Mouse (Mus musculus) intestine, embryonic 14.5 days (tissue): ENCODE data around the gene Foxo6. TPM values are rescaled to one million over a fixed set of nuclear protein-coding genes. Genes with fewer than 3 reads are reported as not detected.

Experiments
- ATAC-seq: fragments of 200-750 bp; cut with Nextera tagmentation; replicated peaks from 2 replicates; pipeline ENCODE4 v1.8.0; 2017; ENCODE audit warnings: low read depth, moderate number of reproducible peaks, moderate TSS enrichment, moderate library complexity; ENCODE audit not compliant: low FRiP score, low TSS enrichment
- DNase-seq: peaks from one replicate; pipeline ENCODE4 v3.0.0-alpha.2; 2018; ENCODE audit warnings: low spot score
- H3K27ac ChIP-seq: fragments of 300-500 bp; sonication (generic); 2 replicates; pipeline ENCODE4 v1.5.1; 2014; ENCODE audit warnings: low read depth, mild to moderate bottlenecking, control low read depth
- H3K27me3 ChIP-seq: fragments of 300-500 bp; sonication (generic); replicated peaks from 2 replicates; pipeline ENCODE4 v1.6.1; 2014; ENCODE audit warnings: low read length, control low read depth; ENCODE audit not compliant: control insufficient read depth, insufficient read depth
- H3K36me3 ChIP-seq: fragments of 300-500 bp; sonication (generic); 2 replicates; pipeline ENCODE4 v1.6.1; 2014; ENCODE audit warnings: low read length, control low read depth; ENCODE audit not compliant: control insufficient read depth, insufficient read depth
- H3K4me1 ChIP-seq: fragments of 300-500 bp; sonication (generic); replicated peaks from 2 replicates; pipeline ENCODE4 v1.6.1; 2014; ENCODE audit warnings: low read length, control low read depth, mixed read lengths; ENCODE audit not compliant: control insufficient read depth, insufficient read depth
- H3K4me2 ChIP-seq: fragments of 300-500 bp; sonication (generic); 2 replicates; pipeline ENCODE4 v1.6.1; 2014; ENCODE audit warnings: low read length
- H3K4me3 ChIP-seq: fragments of 300-500 bp; sonication (generic); 2 replicates; pipeline ENCODE4 v1.5.1; 2014; ENCODE audit warnings: low read depth, low read length, control low read depth, mixed read lengths
- H3K9ac ChIP-seq: fragments of 300-500 bp; sonication (generic); 2 replicates; pipeline ENCODE4 v1.6.1; 2014; ENCODE audit warnings: mild to moderate bottlenecking, low read length
- H3K9me3 ChIP-seq: fragments of 300-500 bp; sonication (generic); 2 replicates; pipeline ENCODE4 v1.6.1; 2016; ENCODE audit warnings: low read length, control low read depth; ENCODE audit not compliant: control insufficient read depth
- WGBS: fragments of 180-500 bp; shearing (Covaris S2); extraction: QIAGEN DNeasy Blood & Tissue Kit; methylation state at CpG from one replicate; pipeline ENCODE4 v1.1.7; 2014; 5-methylcytosine and 5-hydroxymethylcytosine counted together
- polyA plus RNA-seq: library from polyadenylated mRNA; unstranded; fragments of >200 nt; fragmentation: Nextera tagmentation; extraction: Ambion mirVana; gene quantifications from 2 replicates; pipeline ENCODE4 v1.2.1, GENCODE M21; 2014

The Foxo6 gene
- polyA plus RNA-seq = 0.39 and 0.50 TPM in 2 replicates

DNA sequence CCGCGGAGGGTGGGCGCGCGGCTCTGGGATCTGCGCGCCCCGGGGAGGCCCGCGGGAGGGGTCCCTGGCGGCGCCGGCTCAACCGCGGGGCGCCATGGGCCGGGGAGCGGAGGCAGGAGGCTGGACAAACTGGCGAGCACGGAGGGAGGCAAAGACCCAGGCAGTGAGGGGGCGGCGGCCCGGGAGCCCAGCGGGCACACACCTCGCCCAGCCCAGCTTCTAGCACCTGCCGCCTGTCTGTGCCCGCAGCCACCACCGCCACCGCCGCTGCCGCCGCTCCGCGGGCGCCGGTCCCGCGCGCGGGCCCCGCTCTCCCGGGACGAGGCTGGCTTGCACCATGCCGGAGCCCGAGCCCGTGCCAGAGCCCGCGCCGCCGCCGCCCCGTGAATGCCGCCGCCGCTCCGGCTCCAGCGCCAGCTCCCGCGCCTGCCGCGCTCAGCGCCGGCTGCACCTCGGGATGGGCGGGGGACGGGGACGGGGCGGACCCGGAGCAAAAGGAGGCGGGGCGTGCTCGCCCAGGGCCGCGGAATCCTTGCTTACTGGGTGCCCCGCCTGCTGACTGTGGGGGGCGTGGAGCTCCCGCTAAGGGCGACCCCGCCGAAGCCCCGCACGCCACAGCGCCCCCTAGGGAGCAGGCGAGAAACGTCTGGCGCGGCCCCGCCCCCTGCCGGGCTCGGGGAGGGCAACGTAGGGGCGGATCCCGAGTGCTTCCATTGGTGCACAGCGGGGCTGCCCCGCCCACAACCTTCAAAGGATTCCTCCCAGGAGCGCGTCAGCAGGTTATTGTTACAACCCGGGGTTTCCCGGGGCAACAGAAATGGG, at the start of gene Foxo6:
TSS of gene Foxo6 (minus strand) at position 60 of the 822 bp plus-strand sequence.
- peaks cover 36% of the 10 kb centered on the region for H3K27me3 ChIP-seq
- WGBS = 0% methylated on average over 61 of the region's 99 CpGs
- ATAC-seq (peak; percentile 93), DNase-seq (peak; percentile 99)
- no peaks in the 10 kb centered on the region for H3K36me3 ChIP-seq
- peak within 1 kb of the TSS; percentile 99 for H3K4me2 ChIP-seq
- no peaks in the 10 kb centered on the region for H3K9me3 ChIP-seq
- no peak within 1 kb of the TSS for H3K27ac ChIP-seq
- peak within 1 kb of the TSS; percentile 52 for H3K9ac ChIP-seq
- H3K4me1 ChIP-seq = peaks cover 18% of the 10 kb centered on the region
- peak within 1 kb of the TSS; percentile 52 for H3K4me3 ChIP-seq

DNA sequence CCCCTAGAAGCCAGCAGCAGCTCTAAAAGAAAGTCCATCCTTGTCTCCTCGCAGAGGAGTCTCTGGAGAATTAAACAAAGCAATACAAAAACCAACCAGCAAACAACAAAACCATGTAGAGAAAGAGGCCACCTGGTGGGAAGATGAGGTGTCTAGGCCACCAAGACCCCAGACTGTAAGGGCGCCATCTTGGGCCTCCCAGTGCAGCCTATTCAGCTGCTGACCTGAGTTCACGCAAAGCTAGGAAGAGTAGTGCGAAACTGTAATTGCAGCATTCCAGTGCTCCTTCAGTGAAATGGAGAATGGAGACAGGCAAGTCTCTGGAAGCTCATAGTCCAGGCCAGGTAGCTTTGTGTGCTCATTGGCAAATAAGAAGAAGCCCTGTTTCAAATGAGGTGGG, 47.2 kb upstream of the Foxo6 start:
- WGBS = 90% methylated on average over 4 of the region's 4 CpGs

GRCm38 (mm10) chr4:120332934-120333421, 45.8 kb upstream of the Foxo6 start:
- Histone ChIP-seq H3K9ac (no peak overlapping the region), H3K4me3 (no peak overlapping the region), H3K9me3 (no peaks in the 10 kb centered on the region), H3K27ac (no peak overlapping the region), H3K36me3 (no peaks in the 10 kb centered on the region), H3K27me3 (no peaks in the 10 kb centered on the region), H3K4me2 (no peak overlapping the region), H3K4me1 (no peaks in the 10 kb centered on the region)
- ATAC-seq (no peak), DNase-seq (peak; percentile 32)
- 31% methylated on average over 11 of the region's 11 CpGs for WGBS

More for the DNA sequence above, 47.2 kb upstream of the Foxo6 start:
- Histone ChIP-seq H3K9ac (no peak overlapping the region), H3K27ac (no peak overlapping the region), H3K4me3 (no peak overlapping the region), H3K4me2 (no peak overlapping the region), H3K27me3 (no peaks in the 10 kb centered on the region), H3K9me3 (no peaks in the 10 kb centered on the region), H3K36me3 (no peaks in the 10 kb centered on the region), H3K4me1 (no peaks in the 10 kb centered on the region)
- ATAC-seq = no peak
- peak; percentile 13 for DNase-seq

DNA sequence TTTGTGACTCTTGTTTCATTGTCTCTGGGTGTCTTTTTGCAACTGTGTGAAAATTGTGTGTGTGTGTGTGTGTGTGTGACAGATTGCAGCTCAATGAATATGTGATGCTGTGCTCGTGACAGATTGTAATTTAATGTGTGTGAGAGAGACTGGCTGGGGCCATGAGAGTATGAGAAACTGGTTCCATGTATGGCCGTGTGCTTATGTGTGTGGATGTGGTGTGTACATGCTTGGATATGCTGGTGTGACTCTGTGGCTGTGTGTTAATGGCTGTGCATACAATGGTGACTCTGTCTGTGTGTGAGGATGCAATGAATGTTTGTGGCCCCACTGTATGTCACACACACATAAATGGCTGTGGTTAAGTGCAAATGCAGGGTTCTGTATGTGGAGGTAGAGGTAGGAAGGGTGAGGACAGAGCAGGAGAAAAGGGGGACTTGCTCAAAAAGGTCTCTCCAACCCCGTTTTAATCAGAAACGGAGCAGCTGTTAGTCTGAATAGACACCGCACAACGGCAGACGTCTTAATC, 45.3 kb upstream of the Foxo6 start:
- ATAC-seq = no peak
- Histone ChIP-seq H3K4me2 (no peak overlapping the region), H3K4me3 (no peak overlapping the region), H3K36me3 (no peaks in the 10 kb centered on the region), H3K27me3 (no peaks in the 10 kb centered on the region), H3K9me3 (no peaks in the 10 kb centered on the region), H3K27ac (no peak overlapping the region), H3K9ac (no peak overlapping the region), H3K4me1 (no peaks in the 10 kb centered on the region)
- WGBS = 50% methylated on average over 7 of the region's 7 CpGs
- DNase-seq = peak; percentile 32

DNA sequence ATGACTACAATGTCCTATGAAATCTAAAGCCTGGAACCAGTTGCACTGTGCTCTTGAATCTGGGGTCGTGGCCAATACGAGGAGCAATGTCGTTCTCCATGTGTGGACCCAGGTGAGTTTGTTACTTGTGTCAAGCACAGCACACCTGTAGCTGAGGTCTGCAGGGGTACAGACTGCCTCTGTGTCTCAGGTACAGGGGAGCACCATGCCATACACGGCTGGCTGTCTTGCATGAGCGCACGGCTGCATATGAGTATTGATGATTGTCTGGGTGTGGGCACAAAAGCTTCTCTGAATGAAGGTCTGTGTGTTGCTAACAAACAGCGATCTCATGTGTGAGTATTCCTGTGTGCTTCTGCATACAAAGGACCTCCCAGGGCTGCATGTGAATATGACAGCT, 44.8 kb upstream of the Foxo6 start:
- 85% methylated on average over 7 of the region's 7 CpGs for WGBS
- ATAC-seq = no peak
- H3K9me3 ChIP-seq = no peaks in the 10 kb centered on the region
- no peak overlapping the region for H3K9ac ChIP-seq
- no peak overlapping the region for H3K27ac ChIP-seq
- H3K27me3 ChIP-seq = no peaks in the 10 kb centered on the region
- H3K36me3 ChIP-seq = no peaks in the 10 kb centered on the region
- no peak overlapping the region for H3K4me2 ChIP-seq
- peak; percentile 42 for DNase-seq
- H3K4me1 ChIP-seq = no peaks in the 10 kb centered on the region
- H3K4me3 ChIP-seq = no peak overlapping the region

DNA sequence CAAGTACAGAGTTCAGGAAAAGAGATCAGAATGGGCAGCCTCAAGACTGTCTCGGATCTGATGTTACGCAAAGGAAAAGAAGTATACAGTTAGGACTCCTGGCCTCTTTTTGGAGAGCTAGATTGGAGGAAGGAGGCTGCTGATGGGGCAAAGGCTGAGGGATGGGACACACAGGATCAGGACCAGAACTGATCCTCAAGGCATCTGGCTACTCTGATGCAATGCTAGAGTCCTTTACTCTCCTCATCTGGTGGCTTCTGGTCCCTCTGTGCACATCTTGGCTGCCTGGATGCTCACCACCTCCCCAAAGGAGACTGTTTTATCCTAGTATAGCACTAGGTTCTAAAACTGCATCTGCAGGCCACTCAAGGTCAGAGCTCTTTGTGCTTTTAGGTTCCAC, 44.4 kb upstream of the Foxo6 start:
- H3K27me3 ChIP-seq = no peaks in the 10 kb centered on the region
- no peak overlapping the region for H3K4me2 ChIP-seq
- DNase-seq = peak; percentile 12
- no peaks in the 10 kb centered on the region for H3K9me3 ChIP-seq
- ATAC-seq = no peak
- H3K4me1 ChIP-seq = no peaks in the 10 kb centered on the region
- no peaks in the 10 kb centered on the region for H3K36me3 ChIP-seq
- no peak overlapping the region for H3K4me3 ChIP-seq
- WGBS = 87% methylated on average over 2 of the region's 2 CpGs
- no peak overlapping the region for H3K9ac ChIP-seq
- H3K27ac ChIP-seq = no peak overlapping the region

- Histone ChIP-seq H3K4me1 (no peaks in the 10 kb centered on the region), H3K9me3 (no peaks in the 10 kb centered on the region), H3K9ac (no peak overlapping the region), H3K4me3 (no peak overlapping the region), H3K4me2 (no peak overlapping the region), H3K36me3 (no peaks in the 10 kb centered on the region), H3K27me3 (no peaks in the 10 kb centered on the region), H3K27ac (no peak overlapping the region)
- DNase-seq (no peak), ATAC-seq (no peak)
- WGBS = 67% methylated on average over 4 of the region's 4 CpGs
Observed at GRCm38 (mm10) chr4:120325748-120326147, 38.6 kb upstream of the Foxo6 start.

DNA sequence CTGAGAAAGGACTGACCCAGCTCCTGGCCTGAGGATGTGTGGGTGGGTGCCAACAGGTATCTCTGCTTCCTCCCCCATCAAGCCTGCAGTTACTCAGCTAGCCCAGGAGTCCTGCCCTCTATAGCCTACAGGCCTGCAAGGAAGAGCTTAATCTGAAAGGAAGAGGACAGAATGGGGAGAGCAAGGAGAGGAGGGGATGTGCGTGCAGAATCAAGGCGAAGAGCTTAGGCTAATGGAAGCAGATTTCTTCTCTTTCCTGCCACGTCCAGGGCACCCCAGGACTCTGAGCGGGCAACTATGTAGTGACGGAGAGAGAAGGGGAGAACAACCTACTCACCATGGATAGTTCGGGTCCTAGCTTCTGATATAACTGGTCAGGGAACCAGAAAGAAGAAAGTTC, 37.9 kb upstream of the Foxo6 start:
- Histone ChIP-seq H3K9ac (no peak overlapping the region), H3K4me2 (no peak overlapping the region), H3K4me3 (no peak overlapping the region), H3K4me1 (no peaks in the 10 kb centered on the region), H3K36me3 (no peaks in the 10 kb centered on the region), H3K27me3 (no peaks in the 10 kb centered on the region), H3K9me3 (no peaks in the 10 kb centered on the region), H3K27ac (no peak overlapping the region)
- DNase-seq = no peak
- WGBS = 85% methylated on average over 6 of the region's 6 CpGs
- no peak for ATAC-seq
